Mouse (Mus musculus) induced T-regulatory cell, adult 2 months (primary cell): ENCODE results near the gene Zfp949.

Experiments used
- DNase-seq: peaks from one replicate; pipeline ENCODE4 v3.0.0-alpha.2; 2012; ENCODE audit warnings: low read depth

The Zfp949 gene

DNA sequence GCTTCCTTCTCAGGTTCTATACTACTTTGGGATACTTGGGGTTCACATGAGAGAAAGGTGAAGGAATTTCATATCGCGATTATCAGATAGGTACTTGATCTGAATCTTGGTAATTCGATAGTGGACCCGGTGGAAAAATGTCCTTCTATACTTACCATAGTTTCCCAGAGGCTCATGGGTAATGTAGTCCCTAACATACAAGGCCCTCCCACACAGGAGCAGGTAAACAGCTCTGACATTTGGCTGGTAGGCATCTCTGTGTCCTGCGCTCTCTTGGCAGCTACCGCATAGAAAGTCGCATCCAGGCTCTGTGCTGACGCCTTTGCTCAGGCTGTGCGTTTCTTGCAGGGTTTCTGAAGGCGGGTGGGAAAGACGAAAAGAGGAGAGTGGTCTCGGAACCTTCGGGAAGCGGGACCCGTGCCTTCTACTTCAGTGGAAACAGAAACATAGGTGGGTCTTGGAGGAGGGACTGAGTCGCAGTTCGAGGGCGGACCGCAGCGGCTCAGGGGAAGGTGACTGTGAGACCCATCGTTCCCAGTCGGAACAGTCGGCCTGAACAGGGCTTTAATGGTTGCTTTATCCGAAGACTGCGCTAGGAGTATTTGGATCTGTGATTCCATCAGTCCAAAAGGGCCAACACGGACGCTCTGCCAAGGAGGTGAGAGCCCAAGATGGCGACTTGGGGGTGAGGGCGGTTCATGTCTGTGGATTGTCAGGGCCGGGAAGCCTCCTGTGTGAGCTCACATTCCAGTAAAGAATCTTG, at the start of gene Zfp949:
TSS of gene Zfp949 (plus strand) at position 170 of the 763 bp plus-strand sequence.
- peak; percentile 92 for DNase-seq

DNA sequence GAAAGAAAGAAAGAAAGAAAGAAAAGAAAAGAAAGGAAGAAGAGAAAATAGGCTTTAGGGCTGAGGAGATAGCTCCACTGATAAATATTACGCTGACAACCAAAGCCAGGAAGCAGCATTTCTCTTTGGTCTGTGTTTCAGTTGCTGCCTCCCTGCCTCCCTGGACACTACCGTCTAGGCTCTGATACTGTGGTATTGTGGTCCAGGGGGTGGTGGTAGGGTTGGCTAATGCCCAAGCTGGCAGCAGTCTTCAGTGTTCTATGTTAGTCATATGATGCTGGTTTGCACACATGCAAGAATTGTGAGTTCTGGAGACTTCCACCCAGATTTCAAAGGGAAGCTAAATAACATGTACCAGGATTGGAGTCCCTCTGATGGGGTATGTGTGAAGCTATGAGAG, 47.7 kb upstream of the Zfp949 start:
- DNase-seq: no peak

DNA sequence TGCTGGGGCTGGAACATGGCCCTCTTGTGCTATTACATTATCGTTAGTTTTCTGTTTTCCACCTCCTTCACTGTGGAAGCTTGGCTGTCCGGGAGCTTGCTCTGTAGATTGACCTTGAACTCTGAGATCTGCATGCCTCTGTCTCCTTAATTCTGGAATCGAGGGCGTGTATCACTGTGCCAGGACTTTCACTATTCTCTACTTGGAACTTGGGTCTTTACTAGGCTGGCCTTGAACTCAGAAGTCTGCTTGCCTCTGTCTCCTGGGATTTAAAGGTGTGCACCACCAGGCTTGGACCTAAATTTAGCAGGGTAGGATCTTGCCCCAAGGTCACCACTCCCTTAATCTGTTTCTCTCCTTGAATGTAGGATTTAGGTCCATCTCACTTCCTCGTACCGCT, 46.0 kb upstream of the Zfp949 start:
- no peak for DNase-seq

DNA sequence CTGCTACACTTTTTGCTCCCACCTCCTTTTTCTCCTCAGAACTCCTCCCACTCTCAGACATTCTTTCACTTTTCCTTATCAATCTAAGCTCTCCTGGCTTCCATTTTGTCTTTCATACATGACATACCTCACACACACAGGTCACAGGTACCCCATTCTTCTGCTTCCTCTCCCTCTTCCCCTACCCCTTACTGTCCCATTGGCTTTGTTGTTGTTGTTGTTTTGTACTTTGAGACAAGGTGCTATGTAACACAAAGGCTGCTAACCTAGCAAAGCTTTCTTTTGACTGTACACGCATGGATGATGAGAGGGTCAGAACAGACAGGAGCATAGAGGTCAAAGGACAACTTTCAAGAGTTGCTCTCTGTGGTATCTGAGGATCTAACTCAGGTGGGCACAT, 32.3 kb upstream of the Zfp949 start:
- peak; percentile 58 for DNase-seq

DNA sequence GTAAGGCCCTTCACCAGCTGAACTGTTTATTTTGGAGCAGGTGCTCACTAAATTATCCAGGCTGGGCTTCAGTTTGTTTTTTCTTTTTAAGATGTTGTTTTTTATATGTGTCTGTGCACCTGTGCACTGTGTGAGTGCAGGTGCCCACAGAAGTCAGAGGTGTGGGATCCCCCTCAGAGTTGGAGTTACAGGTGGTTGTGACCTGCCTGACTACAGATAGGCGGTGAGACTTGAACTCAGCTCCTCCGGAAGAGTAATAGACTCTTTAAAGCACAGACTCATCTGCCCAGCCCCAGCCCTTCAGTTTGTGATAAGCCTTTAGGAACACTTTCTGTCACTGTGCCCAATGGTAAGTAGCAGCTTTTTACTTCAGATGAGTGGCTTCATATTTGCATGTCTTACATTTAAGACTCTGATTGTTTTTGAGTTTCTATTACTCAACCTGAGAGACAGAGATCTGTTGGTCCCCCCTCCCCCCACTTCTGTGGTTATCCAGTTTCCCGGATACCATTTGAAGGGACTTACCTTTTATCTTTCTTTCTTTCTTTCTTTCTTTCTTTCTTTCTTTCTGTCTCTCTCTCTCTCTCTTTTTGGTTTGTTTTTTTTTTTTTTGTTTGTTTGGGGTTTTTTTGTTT, 31.3 kb upstream of the Zfp949 start:
- DNase-seq: peak; percentile 87

DNA sequence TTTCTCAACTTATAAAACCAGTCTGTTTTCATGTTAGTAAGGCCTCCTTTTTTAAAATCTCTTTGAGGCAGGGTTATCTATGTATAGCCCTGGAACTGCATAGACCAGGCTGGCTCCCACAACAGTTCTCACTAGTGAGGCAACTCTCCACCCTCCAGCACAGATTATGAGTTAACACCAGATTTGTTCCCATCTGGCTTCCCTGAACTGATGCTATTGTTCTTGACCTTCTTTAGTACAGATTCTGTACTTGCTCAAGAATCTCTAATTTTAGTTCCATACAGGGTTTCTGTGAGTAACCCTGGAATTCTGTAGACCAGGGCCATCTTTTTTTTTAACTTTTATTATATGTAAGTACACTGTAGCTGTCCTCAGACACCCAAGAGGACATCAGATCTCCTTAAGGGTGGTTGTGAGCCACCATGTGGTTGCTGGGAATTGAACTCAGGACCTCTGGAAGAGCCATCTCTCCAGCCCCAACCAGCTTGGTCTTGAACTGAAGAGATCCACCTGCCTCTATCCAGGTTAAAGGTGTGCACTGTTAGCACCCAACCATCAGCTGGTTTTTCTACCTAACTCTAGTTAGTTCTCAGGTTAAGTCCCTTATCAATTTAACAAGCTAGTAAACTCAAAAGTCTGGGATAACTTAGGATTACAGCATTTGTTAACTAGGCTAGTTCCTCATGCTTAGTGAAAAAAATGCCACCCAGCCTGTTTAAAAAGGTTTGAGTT, 28.3 kb upstream of the Zfp949 start:
- DNase-seq: no peak

DNA sequence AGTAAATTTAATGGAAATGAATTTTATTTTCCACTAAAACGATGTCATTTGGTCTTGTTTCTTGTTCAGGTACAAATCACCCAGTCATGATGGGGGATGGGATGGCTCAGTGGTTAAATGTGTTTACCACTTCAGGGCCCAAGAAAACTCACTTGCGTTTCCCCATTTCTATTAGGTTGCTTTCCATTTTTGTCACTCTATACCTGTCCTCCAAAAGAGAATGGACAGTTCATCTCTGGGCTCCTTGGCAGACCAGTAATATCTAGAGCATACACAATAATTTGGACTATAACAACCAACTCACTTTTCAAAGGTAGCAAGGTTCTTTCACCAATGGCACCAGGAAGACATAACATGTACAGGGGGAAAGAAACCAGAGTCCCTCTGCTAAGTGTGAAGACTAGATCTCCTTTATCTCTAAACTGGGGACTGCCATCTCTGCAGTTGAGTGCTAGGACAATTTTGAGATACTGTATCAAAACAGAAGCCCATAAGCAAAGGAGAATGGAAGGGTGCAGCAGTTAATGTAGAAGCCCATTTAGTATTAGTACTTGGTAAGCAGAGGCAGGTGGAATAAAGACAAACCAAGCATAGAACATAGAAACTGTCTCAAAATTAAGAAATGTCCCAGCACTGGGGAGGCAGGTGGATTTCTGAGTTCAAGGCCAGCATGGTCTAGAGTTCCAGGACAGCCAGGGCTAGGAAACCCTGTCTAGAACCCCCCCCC, 27.5 kb upstream of the Zfp949 start:
- DNase-seq: peak; percentile 71

DNA sequence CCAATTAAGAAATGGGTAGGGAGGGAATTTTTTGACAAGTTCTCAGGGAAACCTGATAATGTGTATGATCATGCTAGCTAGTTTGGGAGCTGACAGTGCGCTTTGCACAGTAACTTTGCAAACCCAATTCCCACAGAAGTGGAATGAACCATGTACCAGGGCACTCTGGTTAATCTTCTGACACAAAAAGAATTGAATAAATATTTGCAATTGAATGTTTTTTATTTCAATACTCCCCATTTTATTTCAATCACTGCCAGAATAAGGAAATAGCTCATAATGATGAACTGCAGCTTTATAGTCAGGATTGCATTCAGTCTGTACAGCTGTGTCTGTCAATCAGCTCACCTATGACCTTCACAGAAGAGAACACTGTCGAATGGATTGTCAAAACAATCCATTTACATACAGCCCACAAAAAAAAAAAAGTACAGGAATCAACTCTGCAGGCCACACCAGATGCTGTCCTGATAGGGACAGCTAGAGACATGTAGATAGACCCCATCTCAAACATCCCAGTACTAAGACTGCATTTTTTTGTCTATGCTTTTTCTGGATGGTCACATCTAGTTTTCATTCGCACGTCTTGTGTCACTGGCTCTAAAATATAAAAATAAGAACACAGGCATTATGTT, 26.9 kb upstream of the Zfp949 start:
- DNase-seq: peak; percentile 22

DNA sequence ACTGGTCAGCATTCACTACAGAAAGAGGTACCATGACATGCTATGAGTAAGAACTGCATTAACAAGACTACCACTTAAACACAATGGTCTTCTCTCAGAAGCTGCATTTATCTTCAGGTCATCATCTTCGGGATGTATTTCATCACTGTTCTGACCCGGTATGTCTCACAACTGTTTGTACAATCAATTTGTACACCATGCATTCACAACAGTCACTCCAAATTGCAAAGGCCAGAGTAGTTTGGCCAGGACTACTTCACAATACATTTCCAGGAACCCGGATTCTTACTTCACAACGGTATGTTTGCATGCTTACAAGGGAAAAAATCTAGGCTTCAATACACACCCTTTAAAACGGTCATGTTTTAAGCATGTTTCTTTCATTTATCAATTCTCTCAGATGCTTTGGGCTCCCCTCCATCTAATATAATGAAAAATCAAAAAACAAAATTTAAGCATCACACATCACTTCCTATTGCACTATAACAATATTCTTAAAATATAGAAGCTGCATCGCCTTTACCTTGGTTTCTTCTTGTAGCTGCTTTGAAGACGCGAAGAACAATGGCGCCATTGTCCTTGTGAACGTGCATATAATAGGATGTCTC, 25.8 kb upstream of the Zfp949 start:
- DNase-seq: peak; percentile 44

DNA sequence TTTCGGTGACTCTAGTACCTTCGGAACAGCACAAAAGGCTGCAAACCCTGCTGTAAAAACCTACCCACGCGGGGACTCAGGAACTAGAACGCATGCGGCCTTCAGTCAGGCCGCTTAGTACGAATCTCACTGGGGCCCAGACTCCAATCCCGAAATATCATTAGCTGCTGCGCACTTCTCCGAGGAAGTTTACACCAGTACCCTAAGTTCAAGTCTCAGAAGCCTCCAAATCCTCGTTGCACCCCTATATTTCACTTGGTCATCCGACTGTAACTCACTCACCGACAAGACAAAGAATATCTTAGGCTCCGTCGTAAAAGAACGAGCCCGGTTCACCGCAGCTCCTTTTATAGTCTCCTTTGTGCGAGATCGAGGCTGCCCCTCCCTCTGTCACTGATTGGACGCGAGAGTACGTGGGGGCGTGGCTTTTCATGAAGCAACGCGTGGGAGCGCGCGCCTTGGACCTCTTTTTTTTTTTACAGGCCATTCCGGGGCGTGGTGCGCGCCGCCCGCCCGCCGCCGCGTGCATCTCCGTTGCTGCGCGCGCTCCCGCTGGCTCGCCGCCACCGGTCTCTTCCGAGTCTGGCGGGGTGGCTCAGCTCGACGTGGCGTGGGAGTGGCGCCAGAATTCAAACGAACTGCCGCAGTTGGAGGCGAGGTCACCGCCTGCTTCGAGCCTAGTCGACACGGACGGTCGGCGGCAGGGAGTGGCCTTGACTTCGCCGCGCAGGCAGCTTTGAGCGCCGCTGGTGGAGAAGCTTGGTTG, 25.1 kb upstream of the Zfp949 start:
- DNase-seq: peak; percentile 100

DNA sequence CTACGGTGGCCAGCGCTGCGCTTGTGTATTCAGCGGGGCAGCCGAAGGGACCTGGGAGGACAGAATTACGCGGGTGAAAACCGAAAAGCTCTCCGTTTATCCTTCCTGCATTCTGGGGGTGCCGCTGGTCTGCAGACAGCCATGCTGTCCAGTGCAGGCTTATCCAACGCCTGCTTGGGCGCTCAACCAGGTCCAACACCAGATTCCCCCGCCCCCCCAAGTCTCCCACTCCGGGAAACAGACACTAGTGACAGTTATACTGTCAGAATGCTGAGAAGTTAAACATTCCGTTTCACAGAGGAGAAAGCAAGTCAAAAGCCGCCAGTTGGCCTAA, 24.5 kb upstream of the Zfp949 start:
- no peak for DNase-seq

DNA sequence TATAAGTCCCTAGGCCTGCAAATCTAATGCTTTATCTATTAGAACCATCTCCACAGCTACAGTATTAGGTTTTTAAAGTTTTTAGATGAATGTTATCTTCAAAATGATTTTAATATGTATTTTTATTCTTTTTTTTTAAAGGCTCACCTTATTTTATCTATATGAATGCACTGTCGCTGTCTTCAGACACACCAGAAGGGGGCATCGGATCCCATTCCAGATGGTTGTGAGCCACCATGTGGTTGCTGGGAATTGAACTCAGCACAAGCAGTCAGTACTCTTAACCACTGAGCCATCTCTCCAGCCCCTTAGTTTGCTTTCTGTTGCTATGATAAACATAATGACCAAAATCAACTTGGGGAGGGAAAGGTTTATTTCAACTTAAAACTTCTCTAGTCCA, 23.5 kb upstream of the Zfp949 start:
- DNase-seq: no peak

DNA sequence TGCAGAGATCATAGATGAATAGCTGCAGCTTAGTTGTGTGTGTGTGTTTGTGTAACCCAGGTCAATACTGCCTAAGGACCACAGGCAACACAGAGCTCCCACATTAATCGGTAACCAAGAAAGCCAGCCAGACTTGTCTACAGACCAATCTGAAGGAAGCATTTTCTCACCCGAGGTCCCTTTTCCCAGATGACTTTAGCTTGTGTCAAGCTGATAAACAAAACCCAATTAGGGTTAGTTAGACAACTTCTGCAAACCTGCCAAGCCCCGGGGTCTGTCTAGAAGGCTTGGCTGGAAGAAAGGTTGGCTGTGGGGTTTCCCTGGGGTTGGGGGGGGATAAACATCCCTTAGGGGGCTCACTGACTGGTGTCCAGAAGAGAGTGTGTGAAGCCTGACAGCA, 23.0 kb upstream of the Zfp949 start:
- DNase-seq: no peak

DNA sequence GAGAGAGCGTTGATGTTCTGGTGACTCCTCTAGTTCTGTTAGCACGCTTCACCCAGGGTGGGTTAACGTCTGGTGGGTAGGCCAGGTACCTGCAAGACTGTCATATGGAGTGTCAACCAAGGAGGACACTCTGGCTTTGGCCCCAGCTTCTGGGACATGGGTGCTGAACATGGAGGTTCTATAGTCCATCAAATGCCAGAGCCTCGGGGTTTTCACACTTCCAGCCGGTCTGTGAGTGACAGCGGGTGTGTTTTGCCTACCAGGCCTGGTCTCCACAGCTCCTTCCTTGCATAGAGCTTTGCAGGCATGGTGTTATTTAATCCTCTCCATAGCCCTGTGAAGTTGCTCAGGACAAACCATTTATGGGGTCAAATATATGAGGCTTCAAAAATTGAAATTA, 22.5 kb upstream of the Zfp949 start:
- no peak for DNase-seq

DNA sequence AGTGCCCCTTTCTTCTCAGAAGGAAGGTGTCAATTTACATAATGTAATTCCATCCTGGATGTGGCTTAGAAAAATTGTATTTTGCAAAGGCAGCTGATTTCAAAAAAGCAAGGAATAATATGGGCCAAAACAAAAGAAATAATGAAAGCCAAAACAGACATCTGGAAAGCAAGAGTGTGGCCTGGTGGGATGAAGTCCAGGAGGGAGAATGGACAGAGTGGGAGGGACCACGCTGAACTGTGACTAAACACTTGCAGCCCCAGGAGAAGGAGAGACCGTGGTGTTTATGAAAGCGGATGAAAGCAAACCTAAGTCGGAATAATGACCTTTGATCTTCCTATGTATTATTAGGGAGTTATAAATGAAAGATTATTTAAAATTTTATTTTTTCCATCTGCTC, 19.9 kb upstream of the Zfp949 start:
- DNase-seq: no peak

DNA sequence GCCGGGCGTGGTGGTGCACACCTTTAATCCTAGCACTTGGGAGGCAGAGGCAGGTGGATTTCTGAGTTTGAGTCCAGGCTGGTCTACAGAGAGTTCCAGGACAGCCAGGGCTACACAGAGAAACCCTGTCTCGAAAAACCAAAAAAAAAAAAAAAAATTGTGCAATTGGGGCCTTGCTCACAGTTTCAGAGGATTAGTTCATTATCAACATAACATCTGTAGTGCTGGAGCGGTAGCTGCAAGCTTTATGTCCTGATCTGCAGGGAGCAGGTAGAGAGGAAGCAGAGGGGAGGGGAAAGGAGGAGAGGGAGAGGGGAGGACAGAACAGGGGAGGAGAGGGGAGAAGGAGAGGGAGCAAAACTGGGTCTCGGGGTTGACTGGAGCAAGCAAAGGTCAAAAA, 19.1 kb upstream of the Zfp949 start:
- no peak for DNase-seq

DNA sequence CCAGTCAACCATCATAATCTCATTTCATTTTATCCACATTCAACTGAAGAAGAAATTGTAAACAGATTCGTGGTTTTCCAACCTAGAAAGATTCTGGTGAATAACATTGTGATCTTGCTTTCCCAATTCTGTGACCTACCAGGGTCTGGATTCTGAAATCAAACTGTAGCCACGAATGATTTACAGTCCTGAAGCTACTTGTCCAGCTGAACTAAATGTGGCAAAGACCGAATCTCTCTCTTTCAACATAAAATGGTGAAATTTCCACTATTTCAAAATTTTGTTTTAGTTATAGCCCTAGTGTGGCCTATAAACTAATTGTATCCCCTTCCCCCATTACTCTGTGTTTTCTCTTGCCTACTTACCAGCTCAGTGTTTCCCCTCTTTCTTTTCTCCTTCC, 18.2 kb upstream of the Zfp949 start:
- DNase-seq: no peak

DNA sequence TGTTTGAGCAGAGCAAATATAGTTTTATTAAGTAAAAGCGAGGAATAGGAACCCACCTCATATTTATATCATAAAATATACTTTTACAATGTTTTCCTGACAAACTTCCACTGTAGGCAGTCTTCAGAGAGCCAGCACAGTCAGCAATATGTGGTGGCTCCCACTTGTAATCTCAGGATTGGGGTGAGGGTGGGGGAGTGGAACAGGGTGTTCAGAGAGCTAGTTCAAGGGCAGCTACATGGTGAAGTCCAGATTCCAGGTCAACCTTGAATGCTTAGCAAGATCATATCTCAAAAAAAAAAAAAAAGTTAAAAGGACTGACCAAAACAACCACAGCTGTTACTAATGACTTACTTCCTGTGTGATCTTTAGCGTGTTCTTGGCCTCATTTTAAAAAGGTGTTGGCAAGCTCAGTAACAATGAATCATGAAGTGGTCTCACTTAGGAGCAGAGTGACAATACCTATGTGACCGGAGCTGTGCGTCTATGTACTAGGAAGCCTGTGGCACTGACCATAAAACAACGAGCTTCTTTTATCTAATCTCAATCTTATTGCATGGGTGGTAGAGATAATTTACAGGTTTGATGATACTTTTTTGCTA, 17.7 kb upstream of the Zfp949 start:
- no peak for DNase-seq

DNA sequence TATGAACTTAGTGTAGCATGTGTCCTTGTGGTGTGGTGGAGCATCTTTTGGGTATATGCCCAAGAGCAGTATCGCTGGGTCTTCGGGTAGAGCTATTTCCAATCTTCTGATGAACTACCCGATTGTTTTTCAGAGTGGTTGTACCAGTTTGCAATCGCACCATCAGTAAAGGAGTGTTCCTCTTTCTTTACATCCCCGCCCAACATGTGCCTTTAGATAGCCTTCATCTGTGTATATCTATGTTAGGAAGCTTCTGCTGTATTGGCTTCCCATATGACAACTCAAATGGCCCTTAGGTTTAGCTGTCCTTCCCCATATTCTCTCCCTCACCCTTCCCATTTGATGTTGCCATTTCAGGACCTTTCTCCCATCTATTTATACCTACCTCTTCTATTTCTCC, 13.7 kb upstream of the Zfp949 start:
- DNase-seq: no peak

DNA sequence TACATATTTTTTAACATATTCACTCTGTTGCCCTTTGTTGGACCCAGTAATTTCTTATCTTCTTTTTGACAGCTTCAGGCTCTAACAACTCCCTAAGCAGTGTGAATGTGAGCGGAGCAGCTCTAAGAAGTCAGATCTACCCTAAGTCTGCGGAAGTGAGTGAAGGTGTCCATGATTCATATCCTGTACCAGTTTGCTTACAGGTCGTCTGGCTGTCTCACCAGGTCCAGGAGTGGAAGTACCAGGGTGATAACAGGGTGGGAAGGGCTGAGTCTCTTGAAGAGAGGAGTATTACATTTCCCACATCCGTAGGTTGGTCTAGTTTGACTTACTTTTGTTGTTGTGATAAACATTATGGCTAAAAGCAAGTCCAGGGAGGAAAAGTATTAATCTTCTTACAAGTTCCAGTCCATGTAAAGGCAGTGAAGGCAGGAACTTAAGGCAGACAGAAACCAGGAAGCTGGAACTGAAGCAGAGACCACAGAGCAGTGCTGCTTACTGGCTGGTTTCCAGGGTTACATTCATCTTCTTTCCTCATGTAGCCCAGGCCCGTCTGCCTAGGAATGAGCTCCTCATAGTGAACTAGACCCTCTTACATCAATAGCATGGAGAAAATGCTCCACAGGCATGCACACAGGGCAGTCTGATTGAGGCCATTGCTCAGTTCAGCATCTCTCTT, 8.1 kb upstream of the Zfp949 start:
- no peak for DNase-seq
